Mouse (Mus musculus) splenic B cell, adult 2 months (primary cell): ENCODE results near the gene Atg14.
"Not testable (repeated sequence)": the region's sequence is repeated elsewhere in the genome, so short reads cannot be mapped to it uniquely, and the experiment has no call there.

Source experiments
- DNase-seq: peaks from one replicate; pipeline ENCODE4 v3.0.0-alpha.2; 2011; ENCODE audit warnings: low read depth, low spot score
- H3K27me3 ChIP-seq: 2 replicates; pipeline ENCODE4 v1.6.1; 2012; ENCODE audit warnings: mild to moderate bottlenecking, low read length, moderate library complexity, mixed read lengths; ENCODE audit not compliant: control insufficient read depth, poor library complexity, insufficient read depth, severe bottlenecking
- H3K36me3 ChIP-seq: 2 replicates; pipeline ENCODE4 v1.6.1; 2012; ENCODE audit warnings: mild to moderate bottlenecking, low read length, moderate library complexity, mixed read lengths; ENCODE audit not compliant: control insufficient read depth, poor library complexity, insufficient read depth, severe bottlenecking

The Atg14 gene

DNA sequence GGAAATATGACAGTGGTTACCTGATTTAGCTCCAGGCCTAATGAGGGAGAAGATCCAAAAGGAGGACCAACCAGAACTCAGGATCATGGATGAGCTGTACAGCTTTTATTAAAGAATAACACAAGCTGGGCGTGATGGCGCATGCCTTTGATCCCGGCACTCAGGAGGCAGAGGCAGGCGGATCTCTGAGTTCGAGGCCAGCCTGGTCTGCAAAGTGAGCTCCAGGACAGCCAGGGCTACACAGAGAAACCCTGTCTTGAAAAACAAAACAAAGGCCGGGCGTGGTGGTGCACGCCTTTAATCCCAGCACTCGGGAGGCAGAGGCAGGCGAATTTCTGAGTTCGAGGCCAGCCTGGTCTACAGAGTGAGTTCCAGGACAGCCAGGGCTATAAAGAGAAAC, at the start of gene Atg14:
Gene Atg14 (minus strand): TSS at position 101 of the 400 bp plus-strand sequence.
- H3K27me3 ChIP-seq, H3K36me3 ChIP-seq, DNase-seq: not testable (repeated sequence)

DNA sequence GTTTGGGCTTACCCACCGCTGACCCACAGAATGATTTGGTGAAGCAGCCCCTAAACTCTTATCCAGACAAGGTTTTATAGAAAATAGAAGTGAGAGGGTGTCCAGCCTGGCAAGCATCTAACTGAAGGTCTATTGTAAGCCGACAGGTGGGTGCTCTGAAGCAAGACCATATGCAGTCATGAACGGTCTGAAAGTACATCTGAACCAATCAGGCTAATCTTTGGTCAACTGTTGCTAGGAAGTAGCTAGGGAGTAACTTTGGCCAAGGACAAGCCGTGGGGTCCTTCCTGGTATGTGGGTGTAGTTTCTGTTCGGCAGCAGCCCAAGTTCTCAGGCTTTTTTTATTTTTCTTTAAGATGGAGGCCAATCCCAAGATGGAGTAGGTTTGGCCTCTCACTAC, 48.4 kb upstream of the Atg14 start:
- no peaks in the 10 kb centered on the region for H3K27me3 ChIP-seq
- DNase-seq = peak; percentile 86

DNA sequence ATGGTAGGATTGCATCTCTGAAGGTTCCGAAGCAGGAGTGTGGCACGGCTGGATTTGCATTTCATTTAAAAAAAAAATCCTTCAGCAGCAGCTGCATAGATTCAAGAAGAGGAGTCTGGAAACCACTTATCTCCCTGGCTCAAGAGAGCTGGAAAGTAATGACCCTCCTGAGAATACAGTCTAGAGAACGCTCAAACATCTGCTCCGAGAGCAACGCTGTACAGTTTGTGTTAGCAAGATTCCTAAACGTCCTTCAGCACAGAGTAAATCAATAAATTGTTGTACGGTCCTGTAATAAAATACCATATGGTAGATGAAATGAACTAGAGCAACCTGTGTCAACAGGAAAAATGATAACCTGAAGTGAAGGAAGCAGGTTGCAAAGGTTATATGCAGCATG, 42.8 kb upstream of the Atg14 start:
- DNase-seq = no peak
- Histone ChIP-seq H3K27me3 (no peaks in the 10 kb centered on the region), H3K36me3 (no peaks in the 10 kb centered on the region)

More for the DNA sequence above, 48.4 kb upstream of the Atg14 start:
- no peaks in the 10 kb centered on the region for H3K36me3 ChIP-seq

DNA sequence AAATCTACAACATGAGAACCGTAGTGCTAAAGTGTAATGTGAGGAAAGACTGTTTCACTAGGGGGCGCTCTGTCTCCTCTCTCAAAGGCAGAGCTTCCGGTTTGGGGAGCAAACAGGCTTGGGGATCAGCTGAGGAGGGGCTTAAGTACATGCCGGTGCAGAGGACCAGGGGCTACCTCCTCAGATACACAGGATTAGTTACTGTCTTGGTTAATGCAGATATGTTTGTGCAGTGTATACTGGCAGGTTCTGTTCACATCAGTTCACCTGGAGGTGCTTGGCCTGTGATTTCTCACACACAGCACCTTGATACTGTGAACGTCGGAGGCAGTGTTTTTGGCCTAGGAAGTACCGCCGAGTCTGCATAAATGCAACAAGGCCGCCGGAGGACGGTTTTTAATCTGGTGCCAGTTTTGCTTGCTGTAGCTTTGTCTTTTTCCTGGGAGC, 27.5 kb upstream of the Atg14 start:
- DNase-seq = peak; percentile 89
- Histone ChIP-seq H3K36me3 (no peaks in the 10 kb centered on the region), H3K27me3 (no peaks in the 10 kb centered on the region)

DNA sequence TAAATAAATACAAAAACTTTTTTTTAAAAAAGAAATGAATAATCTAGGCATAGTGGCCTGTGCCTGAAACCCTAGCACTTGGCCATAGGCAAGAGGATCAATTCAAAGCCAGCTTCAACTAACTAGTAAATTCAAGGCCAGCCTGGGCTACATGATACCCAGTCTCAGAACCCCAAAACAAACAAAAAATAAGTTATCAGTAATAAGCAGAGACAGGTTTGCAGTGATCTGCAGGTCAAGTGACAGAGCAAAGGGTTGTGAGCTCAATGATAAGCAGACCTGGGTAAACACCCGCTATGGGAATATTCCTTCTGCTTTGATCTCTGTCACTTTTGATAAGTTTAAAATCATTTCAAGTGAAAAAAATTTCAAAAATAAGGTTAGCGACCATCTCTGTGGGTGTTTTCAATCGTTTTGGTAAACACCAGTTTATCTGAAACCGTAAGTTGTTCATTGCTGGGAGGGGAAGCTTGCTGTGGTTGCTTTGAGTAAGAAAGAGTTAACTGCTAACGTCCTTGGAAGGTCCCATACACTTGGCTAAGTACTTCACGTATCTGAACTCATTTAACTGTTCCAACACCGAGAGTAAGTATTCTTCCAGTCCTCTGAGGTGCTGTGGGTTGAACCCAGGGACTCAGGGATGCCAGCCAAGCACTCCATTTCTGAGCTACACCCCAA, 24.1 kb upstream of the Atg14 start:
- Histone ChIP-seq H3K36me3 (no peaks in the 10 kb centered on the region), H3K27me3 (no peaks in the 10 kb centered on the region)
- DNase-seq = no peak

DNA sequence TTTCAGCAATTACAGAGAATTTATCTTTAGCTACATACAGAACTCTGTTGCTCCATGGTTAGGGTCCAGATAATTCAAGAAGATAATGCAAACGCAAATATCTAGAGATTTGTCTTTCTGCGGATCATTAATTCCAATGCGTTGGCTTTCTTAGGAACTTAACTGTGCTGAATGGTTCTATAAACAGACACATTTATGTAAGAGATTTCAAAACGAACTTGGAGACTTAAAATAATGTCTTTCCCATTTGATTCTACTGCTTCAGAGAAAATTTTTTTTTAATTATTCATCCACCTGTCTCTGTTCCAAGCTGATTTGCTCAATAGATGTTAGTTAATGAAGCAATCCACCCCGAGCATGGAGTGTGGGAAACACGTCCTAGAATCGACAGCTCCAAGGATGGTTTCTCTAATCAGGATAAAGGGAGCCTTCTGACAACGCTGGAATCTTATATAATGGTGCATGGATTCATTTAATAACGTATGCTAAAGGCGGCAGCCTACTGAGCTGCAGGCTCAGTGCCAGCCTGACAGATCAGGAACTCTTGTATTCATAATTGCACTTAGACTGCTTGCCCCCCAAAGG, 20.0 kb upstream of the Atg14 start:
- no peak for DNase-seq
- Histone ChIP-seq H3K36me3 (no peaks in the 10 kb centered on the region), H3K27me3 (no peaks in the 10 kb centered on the region)

DNA sequence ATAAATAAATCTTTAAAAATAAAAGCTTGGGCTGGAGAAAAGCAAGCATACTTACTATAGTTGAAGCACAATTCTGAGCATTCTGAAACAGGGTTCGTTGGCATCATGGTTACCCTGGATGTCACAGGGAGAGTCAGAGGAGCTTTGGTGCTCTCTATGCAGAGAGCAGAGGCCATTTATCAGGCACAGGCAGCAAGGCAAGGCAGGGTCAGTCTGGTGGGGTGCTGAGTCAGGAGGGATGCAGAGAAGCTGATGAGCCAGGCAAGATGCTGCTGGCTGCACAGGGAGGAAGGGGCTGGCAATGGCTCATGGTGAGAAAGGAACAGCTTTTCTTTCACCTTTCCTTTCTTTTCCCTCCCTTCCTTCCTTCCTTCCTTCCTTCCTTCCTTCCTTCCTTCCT, 19.0 kb upstream of the Atg14 start:
- no peaks in the 10 kb centered on the region for H3K27me3 ChIP-seq
- H3K36me3 ChIP-seq = no peaks in the 10 kb centered on the region
- DNase-seq = no peak

DNA sequence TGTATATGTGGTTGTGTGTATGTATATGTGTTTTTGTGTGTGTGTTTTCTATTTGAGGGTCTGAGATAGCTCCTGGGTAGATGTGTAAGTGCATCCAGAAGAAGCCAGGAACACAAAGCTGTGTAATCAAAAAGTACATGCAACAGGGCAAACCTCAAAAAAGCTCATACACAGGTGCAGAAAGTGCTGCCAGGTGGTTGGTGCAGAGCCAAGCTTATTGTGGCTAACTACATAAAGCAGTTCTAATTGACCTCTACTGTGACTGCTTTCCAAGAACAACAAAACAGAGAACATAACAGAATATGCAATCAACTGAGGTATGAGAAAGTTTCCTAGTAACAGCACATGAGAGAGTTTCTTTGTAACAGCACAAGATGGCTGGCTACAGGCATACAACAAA, 13.9 kb upstream of the Atg14 start:
- DNase-seq = no peak
- Histone ChIP-seq H3K27me3 (no peaks in the 10 kb centered on the region), H3K36me3 (no peaks in the 10 kb centered on the region)

DNA sequence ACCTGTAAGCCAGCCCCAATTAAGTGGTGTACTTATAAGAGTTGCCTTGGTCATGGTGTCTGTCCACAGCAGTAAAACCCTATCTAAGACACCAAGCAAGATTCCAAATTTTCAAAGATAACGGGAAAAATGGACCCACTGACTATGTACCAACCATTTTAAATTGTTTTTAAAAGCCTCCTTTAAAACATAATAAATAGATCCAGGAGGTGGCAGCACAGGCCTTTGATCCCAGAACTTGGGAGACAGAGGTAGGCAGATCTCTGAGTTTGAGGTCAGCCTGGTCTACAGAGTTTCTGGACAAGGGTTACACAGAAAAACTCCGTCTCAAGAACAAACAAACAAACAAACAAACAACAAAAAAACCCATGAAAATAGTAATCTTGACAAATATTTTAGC, 11.2 kb upstream of the Atg14 start:
- no peaks in the 10 kb centered on the region for H3K36me3 ChIP-seq
- H3K27me3 ChIP-seq = no peaks in the 10 kb centered on the region
- peak; percentile 47 for DNase-seq

DNA sequence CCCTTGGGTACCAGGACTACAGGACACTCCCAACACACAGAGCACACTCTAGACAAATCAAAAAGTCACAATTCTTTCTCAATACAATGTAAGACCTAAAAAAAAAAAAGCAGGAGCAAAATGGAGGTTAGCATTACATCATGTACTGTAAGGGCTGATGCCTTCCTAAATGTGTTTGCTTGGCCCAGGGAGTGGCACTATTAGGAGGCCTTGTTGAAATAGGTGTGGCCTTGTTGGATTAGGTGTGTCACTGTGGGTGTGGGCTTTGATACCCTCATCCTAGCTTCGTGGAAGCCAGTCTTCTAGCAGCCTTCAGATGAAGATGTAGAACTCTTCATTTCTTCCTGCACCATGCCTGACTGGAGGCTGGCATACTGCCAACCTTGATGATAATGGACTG, 10.8 kb upstream of the Atg14 start:
- no peaks in the 10 kb centered on the region for H3K27me3 ChIP-seq
- H3K36me3 ChIP-seq = no peaks in the 10 kb centered on the region
- no peak for DNase-seq

DNA sequence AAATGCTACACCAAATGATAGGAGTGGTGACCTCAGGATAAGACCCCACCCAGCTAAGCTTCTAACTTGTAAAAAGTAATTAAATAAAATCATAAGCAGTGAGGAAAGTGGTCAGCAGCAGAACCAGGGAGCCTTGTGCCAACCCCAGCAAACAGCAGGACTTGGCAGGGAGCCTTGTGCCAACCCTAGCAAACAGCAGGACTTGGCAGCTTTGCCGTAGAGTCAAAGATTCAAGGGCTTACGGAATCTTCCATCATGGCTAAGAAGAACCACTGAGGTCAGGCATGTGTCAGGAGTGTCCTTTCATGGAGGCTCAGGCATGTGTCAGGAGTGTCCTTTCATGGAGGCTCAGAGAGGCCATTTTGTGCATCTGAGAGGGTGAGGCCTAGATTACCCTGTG, 7.6 kb upstream of the Atg14 start:
- no peak for DNase-seq
- H3K27me3 ChIP-seq = no peaks in the 10 kb centered on the region

DNA sequence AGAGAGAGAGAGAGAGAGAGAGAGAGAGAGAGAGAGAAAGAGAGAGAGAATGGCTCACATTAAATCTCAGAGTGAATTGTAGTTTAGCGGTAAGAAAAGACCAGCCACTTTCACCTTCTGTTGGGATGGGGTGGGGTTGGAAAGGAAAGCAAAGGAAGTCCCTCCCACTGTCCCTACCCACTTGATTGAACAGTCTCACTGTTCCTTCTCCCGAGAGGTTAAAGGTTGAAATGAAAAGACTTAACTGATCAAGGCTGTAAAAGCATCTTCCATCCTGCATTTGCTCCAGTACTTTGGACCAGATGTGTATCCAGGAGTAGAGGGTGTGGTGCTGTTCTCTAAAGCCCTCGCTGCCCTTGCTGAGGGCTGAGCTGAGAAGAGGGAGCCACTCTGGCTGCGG, 6.2 kb upstream of the Atg14 start:
- no peaks in the 10 kb centered on the region for H3K36me3 ChIP-seq
- no peaks in the 10 kb centered on the region for H3K27me3 ChIP-seq
- no peak for DNase-seq

More for the DNA sequence above, 7.6 kb upstream of the Atg14 start:
- no peaks in the 10 kb centered on the region for H3K36me3 ChIP-seq

DNA sequence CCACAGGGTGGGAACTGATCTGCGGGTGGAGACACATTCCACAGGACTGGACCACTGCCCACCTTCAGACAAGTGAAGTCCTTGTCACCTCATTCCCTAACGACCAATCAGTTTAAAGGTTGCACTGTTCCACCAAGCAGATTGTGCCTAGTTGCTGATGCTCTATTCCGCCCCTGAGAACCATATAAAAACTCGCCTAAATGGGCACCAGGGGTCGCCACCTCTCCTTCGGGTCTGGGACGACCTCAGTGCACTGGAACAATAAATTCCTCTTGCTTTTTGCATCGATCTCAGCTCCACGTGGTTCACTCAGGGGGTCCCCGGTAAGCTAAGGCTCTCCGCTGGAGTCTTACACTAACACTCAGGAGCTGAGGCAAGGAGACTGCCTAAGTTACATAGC, 4.3 kb upstream of the Atg14 start:
- no peak for DNase-seq
- no peaks in the 10 kb centered on the region for H3K27me3 ChIP-seq
- H3K36me3 ChIP-seq = no peaks in the 10 kb centered on the region

DNA sequence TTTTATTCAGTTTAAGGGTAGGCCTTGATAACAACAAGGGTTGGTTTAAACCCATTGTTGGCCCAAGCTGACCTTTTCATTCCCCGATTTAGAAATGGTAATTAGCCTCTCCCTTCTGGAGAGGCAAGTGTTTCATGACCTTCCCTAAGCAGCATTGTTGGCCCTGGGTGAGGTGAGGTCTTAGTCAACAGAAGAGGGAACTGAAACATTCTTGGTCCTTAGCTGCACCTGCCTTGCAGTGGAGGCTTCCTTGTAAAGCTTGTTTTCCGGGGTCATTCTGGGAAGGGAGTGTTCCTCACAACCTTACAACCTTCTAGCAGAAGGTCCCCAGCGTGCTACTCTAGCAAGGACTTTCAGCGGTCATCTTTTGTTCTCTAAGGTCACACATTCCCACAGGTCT, 2.3 kb upstream of the Atg14 start:
- Histone ChIP-seq H3K36me3 (no peaks in the 10 kb centered on the region), H3K27me3 (no peaks in the 10 kb centered on the region)
- DNase-seq = no peak

DNA sequence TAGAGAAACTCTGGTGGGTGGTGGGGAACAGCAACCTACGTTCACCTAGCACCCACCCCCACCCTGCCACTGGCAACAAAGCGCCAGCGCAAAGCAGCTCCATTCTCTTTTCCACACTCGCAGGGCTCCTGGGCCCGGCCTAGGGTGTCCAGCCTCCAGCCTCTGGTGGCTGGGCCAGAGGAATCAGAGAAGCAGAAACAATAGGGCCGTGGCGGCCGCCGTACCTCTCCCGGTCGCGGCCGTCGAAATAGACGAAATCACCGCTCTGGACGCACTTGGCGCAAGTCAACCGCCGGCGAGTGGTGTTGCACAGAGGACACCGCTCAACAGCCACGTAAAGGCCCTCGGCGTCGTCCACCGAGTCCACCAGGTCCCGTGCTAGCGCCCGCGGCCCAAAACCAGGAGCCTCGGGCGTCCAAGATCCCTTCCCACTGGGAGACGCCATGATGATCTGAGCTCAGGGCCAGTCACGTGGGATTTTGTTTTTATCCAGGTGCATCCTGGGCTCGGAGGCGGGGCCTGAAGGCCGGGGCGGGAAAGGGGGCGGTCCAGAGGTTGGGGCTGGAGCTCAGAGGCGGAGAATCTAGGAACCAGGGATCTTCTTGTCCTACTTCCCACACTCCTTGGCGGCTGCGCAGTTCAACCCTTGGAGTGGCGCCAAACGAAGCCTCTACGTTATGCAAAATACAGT, 2.3 kb downstream of the Atg14 start:
- DNase-seq = peak; percentile 79
- Histone ChIP-seq H3K27me3 (no peaks in the 10 kb centered on the region), H3K36me3 (no peaks in the 10 kb centered on the region)
